Mouse (Mus musculus) heart, adult 2 months (tissue): ENCODE measurements around the gene Prpf38b.

ENCODE experiments used
- CTCF ChIP-seq: fragments of 200-600 bp; IDR thresholded peaks from 2 replicates; pipeline ENCODE4 v1.8.1; 2022; ENCODE audit warnings: antibody characterized with exemption, mild to moderate bottlenecking, moderate library complexity
- EP300 ChIP-seq: fragments of 200-500 bp; IDR thresholded peaks from 2 replicates; pipeline ENCODE4 v1.6.1; 2011; ENCODE audit warnings: low read depth, low read length, control low read depth; ENCODE audit not compliant: insufficient read depth
- POLR2A ChIP-seq: fragments of 200-500 bp; IDR thresholded peaks from 2 replicates; pipeline ENCODE4 v1.6.1; 2011; ENCODE audit warnings: mild to moderate bottlenecking, low read depth, low read length, control low read depth; ENCODE audit not compliant: insufficient read depth

DNA sequence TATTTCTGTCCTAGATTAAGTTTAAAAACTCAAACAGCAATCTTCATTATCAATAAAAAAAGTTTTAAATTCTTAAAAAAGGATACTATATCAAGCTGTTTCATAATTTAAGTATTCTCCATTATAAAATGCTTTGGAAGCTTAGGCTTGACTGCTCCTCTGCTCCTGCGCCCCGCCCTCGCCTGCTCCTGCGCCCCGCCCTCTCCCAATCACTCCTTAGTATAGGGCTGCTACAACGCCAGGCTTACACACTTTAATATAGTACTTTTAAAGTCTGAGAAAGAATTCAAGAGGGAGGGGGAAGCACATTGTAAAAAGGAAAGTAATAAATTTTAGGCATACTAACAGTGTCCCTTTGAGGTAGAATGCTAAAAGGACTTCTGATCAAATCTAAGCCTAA, 8.6 kb downstream of the Prpf38b start:
- TF ChIP-seq CTCF = no peak
- TF ChIP-seq POLR2A = no peak
- no peak for TF ChIP-seq EP300
